Mouse (Mus musculus) lung, embryonic 14.5 days (tissue): ENCODE results near the gene A730061H03Rik. TPM values are rescaled to one million over a fixed set of nuclear protein-coding genes. Genes with fewer than 3 reads are reported as not detected.

Source experiments
- ATAC-seq: fragments of 200-750 bp; cut with Nextera tagmentation; 2 replicates; pipeline ENCODE4 v1.8.0; 2017; ENCODE audit warnings: mild to moderate bottlenecking, moderate TSS enrichment, moderate library complexity; ENCODE audit not compliant: insufficient read depth
- DNase-seq: peaks from one replicate; pipeline ENCODE4 v3.0.0-alpha.2; 2015
- H3K27ac ChIP-seq: fragments of 300-500 bp; sonication (generic); 2 replicates; pipeline ENCODE4 v1.5.1; 2014; ENCODE audit warnings: low read depth, mild to moderate bottlenecking, moderate library complexity
- H3K27me3 ChIP-seq: fragments of 300-500 bp; sonication (generic); 2 replicates; pipeline ENCODE4 v1.6.1; 2014; ENCODE audit warnings: low read length, control low read depth; ENCODE audit not compliant: insufficient read depth
- H3K36me3 ChIP-seq: fragments of 300-500 bp; sonication (generic); 2 replicates; pipeline ENCODE4 v1.6.1; 2014; ENCODE audit warnings: control low read depth; ENCODE audit not compliant: insufficient read depth
- H3K4me1 ChIP-seq: fragments of 300-500 bp; sonication (generic); 2 replicates; pipeline ENCODE4 v1.6.1; 2014; ENCODE audit warnings: antibody characterized with exemption, control low read depth; ENCODE audit not compliant: insufficient read depth
- H3K4me2 ChIP-seq: fragments of 300-500 bp; sonication (generic); 2 replicates; pipeline ENCODE4 v1.6.1; 2014; ENCODE audit warnings: mild to moderate bottlenecking
- H3K4me3 ChIP-seq: fragments of 300-500 bp; sonication (generic); 2 replicates; pipeline ENCODE4 v1.5.1; 2014; ENCODE audit warnings: low read depth, low read length
- H3K9ac ChIP-seq: fragments of 300-500 bp; sonication (generic); 2 replicates; pipeline ENCODE4 v1.6.1; 2014
- H3K9me3 ChIP-seq: fragments of 300-500 bp; sonication (generic); 2 replicates; pipeline ENCODE4 v1.6.1; 2016; ENCODE audit warnings: low read depth, low read length, control low read depth
- CTCF ChIP-seq: IDR thresholded peaks from 2 replicates; pipeline ENCODE4 v1.5.1; 2016; ENCODE audit warnings: antibody characterized with exemption, low read depth
- WGBS: fragments of 180-500 bp; shearing (Covaris S2); extraction: QIAGEN DNeasy Blood & Tissue Kit; methylation state at CpG from one replicate; pipeline ENCODE4 v1.1.7; 2014; 5-methylcytosine and 5-hydroxymethylcytosine counted together
- polyA plus RNA-seq: library from polyadenylated mRNA; unstranded; fragments of >200 nt; fragmentation: Nextera tagmentation; extraction: Ambion mirVana; gene quantifications from 2 replicates; pipeline ENCODE4 v1.2.1, GENCODE M21; 2014

The A730061H03Rik gene
- polyA plus RNA-seq: 1.2 and 1.6 TPM in 2 replicates

DNA sequence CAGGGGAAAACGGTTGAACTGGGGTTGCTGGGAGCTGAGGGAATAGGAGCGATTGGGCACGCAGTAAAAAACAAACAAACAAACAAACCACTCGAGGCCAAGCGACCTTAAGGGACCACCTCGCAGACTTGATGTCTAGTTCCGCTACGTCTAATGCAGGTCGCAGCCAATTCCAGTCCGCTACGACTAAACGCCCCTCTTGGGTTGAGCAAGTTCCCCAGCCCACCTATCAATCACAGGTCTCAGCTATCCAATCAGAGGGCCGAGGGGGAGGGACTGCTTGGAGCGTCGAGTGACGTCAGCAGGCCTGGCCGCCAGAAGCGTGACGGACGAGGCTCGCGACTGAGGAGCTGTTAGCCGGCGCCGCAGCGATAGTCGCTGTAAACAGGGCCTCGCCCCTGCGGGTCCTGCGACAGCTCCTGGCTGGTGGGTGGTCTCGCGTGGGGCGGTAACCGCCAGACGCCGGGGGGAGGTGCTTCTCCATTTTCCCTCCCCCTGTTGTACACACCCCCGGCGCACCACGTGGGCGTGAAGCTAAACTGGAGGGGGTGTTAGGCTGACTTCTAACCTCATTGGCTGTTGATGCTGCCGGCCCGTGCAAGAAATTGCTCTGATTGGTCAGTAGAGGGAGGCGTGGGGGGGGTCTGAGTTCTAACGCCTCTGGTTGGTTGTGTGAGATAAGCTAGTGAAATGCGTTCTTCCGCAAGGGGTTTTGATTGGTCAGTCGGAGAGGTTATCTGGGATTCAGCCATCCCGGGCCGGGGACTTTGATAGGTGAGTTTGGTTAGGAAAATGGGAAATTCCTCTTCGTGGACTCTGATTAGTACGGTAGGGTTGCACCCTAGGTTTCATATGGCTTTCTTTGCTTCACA lies at the start of gene A730061H03Rik:
Gene A730061H03Rik, minus strand, starts transcription at position 205 of the 872 bp plus-strand sequence.
- Histone ChIP-seq H3K27ac (peak within 1 kb of the TSS; percentile 98), H3K4me1 (0 out of 2 replicates have a peak, but pooled peaks cover 5% of the 10 kb centered on the region), H3K27me3 (no peaks in the 10 kb centered on the region), H3K4me2 (peak within 1 kb of the TSS; percentile 81), H3K36me3 (peaks cover 23% of the 10 kb centered on the region), H3K9ac (peak within 1 kb of the TSS; percentile 77), H3K9me3 (no peaks in the 10 kb centered on the region), H3K4me3 (peak within 1 kb of the TSS; percentile 73)
- 0 out of 2 replicates have a peak, but pooled peaks have one; percentile 21 for TF ChIP-seq CTCF
- DNase-seq (peak; percentile 99), ATAC-seq (peak; percentile 95)
- WGBS: under 1% methylated on average over 51 of the region's 51 CpGs

GRCm38 (mm10) chr14:55608339-55608738 lies 48.1 kb upstream of the A730061H03Rik start:
- no peak overlapping the region for H3K9ac ChIP-seq
- DNase-seq: no peak
- TF ChIP-seq CTCF: no peak
- H3K4me3 ChIP-seq: no peak overlapping the region
- H3K27me3 ChIP-seq: no peaks in the 10 kb centered on the region
- H3K4me2 ChIP-seq: no peak overlapping the region
- peaks cover 40% of the 10 kb centered on the region for H3K36me3 ChIP-seq
- no peak for ATAC-seq
- no peak overlapping the region for H3K27ac ChIP-seq
- whole genome bisulfite sequencing: 93% methylated on average over 6 of the region's 6 CpGs
- H3K9me3 ChIP-seq: no peaks in the 10 kb centered on the region
- 0 out of 2 replicates have a peak, but pooled peaks cover 4% of the 10 kb centered on the region for H3K4me1 ChIP-seq

- Histone ChIP-seq H3K27me3 (no peaks in the 10 kb centered on the region), H3K9me3 (no peaks in the 10 kb centered on the region), H3K4me1 (0 out of 2 replicates have a peak, but pooled peaks cover 4% of the 10 kb centered on the region), H3K27ac (no peak overlapping the region), H3K9ac (no peak overlapping the region), H3K4me2 (no peak overlapping the region), H3K4me3 (no peak overlapping the region), H3K36me3 (peaks cover 57% of the 10 kb centered on the region)
- DNase-seq: no peak
- ATAC-seq: no peak
- no peak for TF ChIP-seq CTCF
- WGBS: 87% methylated on average over 16 of the region's 16 CpGs
These were observed 45.7 kb upstream of the A730061H03Rik start for GRCm38 (mm10) chr14:55605743-55606459.

DNA sequence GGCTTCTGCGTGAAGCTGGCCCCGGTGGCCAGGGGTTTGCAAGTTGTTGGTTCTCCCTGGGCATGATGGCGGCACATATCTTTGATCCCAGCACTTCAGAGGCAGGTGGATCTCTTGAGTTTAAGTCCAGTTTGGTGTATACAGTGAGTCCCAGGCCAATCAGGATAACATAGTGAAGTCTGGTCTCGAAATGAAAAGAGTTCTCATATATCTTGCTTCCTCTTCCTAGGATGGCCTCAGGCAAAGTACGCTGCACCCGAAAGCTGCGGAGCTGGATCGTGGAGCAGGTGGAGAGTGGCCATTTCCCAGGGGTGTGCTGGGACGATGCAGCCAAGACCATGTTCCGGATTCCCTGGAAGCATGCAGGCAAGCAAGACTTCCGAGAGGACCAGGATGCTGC lies 44.6 kb upstream of the A730061H03Rik start:
- Histone ChIP-seq H3K4me3 (peak overlapping the region; percentile 32; the same call in 1 of the 2 replicates), H3K9ac (no peak overlapping the region), H3K27me3 (no peaks in the 10 kb centered on the region), H3K4me1 (0 out of 2 replicates have a peak, but pooled peaks cover 4% of the 10 kb centered on the region), H3K9me3 (no peaks in the 10 kb centered on the region), H3K4me2 (peak overlapping the region; percentile 62), H3K27ac (0 out of 2 replicates have a peak overlapping the region, but pooled peaks have one; percentile 77), H3K36me3 (peaks cover 66% of the 10 kb centered on the region)
- 92% methylated on average over 11 of the region's 11 CpGs for WGBS
- no peak for ATAC-seq
- TF ChIP-seq CTCF: no peak
- DNase-seq: no peak

- DNase-seq (peak; percentile 94), ATAC-seq (peak; percentile 92)
- peak overlapping the region; percentile 77 for H3K27ac ChIP-seq
- H3K9ac ChIP-seq: peak overlapping the region; percentile 53
- H3K36me3 ChIP-seq: peaks cover 67% of the 10 kb centered on the region
- TF ChIP-seq CTCF: peak; percentile 93
- 0 out of 2 replicates have a peak, but pooled peaks cover 4% of the 10 kb centered on the region for H3K4me1 ChIP-seq
- peak overlapping the region; percentile 32 for H3K4me3 ChIP-seq
- 15% methylated on average over 19 of the region's 19 CpGs for WGBS
- peak overlapping the region; percentile 62 for H3K4me2 ChIP-seq
- no peaks in the 10 kb centered on the region for H3K9me3 ChIP-seq
- no peaks in the 10 kb centered on the region for H3K27me3 ChIP-seq
These were observed 43.7 kb upstream of the A730061H03Rik start for GRCm38 (mm10) chr14:55603633-55604576.

- H3K4me1 ChIP-seq: 0 out of 2 replicates have a peak, but pooled peaks cover 4% of the 10 kb centered on the region
- peak within 1 kb of the TSS; percentile 53 for H3K9ac ChIP-seq
- H3K9me3 ChIP-seq: no peaks in the 10 kb centered on the region
- H3K4me2 ChIP-seq: peak within 1 kb of the TSS; percentile 62
- H3K36me3 ChIP-seq: peaks cover 68% of the 10 kb centered on the region
- H3K27ac ChIP-seq: peak within 1 kb of the TSS; percentile 77
- ATAC-seq (no peak), DNase-seq (no peak)
- H3K27me3 ChIP-seq: no peaks in the 10 kb centered on the region
- no peak for TF ChIP-seq CTCF
- H3K4me3 ChIP-seq: peak within 1 kb of the TSS; percentile 32
- WGBS: 84% methylated on average over 7 of the region's 7 CpGs
These were observed 43.0 kb upstream of the A730061H03Rik start, which contains the start of gene Irf9 for GRCm38 (mm10) chr14:55603271-55603632. Gene Irf9, plus strand, starts transcription at chr14:55603571.
